Mouse (Mus musculus) C2C12 (cell line): ENCODE data around the gene Cntnap5a. TPM values are rescaled to one million over a fixed set of nuclear protein-coding genes. Genes with fewer than 3 reads are reported as not detected.

ENCODE experiments used
- H3K27me3 ChIP-seq: one replicate; pipeline ENCODE4 v1.6.1; 2011; ENCODE audit not compliant: control insufficient read depth, insufficient read depth, insufficient read length
- H3K36me3 ChIP-seq: one replicate; pipeline ENCODE4 v1.6.1; 2011; ENCODE audit not compliant: control insufficient read depth, insufficient read depth
- H3K4me3 ChIP-seq: one replicate; pipeline ENCODE4 v1.5.1; 2011; ENCODE audit warnings: mild to moderate bottlenecking, control low read depth; ENCODE audit not compliant: poor library complexity, insufficient read depth, severe bottlenecking
- H3K79me2 ChIP-seq: one replicate; pipeline ENCODE4 v1.6.1; 2011; ENCODE audit not compliant: control insufficient read depth, insufficient read depth
- H3K79me3 ChIP-seq: one replicate; pipeline ENCODE4 v1.6.1; 2011; ENCODE audit warnings: low read depth, control low read depth
- H3ac ChIP-seq: one replicate; pipeline ENCODE3; 2011; ENCODE audit warnings: low read depth; ENCODE audit not compliant: control insufficient read depth, insufficient read length
- CEBPB ChIP-seq: IDR thresholded peaks from one replicate; pipeline ENCODE4 v1.6.1; 2011; ENCODE audit warnings: low read depth, mild to moderate bottlenecking, control low read depth, moderate library complexity
- CTCF ChIP-seq: IDR thresholded peaks from one replicate; pipeline ENCODE4 v1.5.1; 2011; ENCODE audit not compliant: control insufficient read depth, insufficient read depth, insufficient read length
- FOSL1 ChIP-seq: IDR thresholded peaks from one replicate; pipeline ENCODE4 v1.8.0; 2011; ENCODE audit warnings: mild to moderate bottlenecking, low read length; ENCODE audit not compliant: poor library complexity, insufficient read depth, severe bottlenecking
- MAX ChIP-seq: IDR thresholded peaks from one replicate; pipeline ENCODE4 v1.6.1; 2011; ENCODE audit warnings: mild to moderate bottlenecking, control low read depth
- MYOD1 ChIP-seq: IDR thresholded peaks from one replicate; pipeline ENCODE4 v1.6.1; 2011; ENCODE audit warnings: low read depth; ENCODE audit not compliant: control insufficient read depth, insufficient read length
- MYOG ChIP-seq: IDR thresholded peaks from one replicate; pipeline ENCODE4 v1.6.1; 2011; ENCODE audit not compliant: control insufficient read depth, insufficient read length; ENCODE audit errors: extremely low read depth
- USF1 ChIP-seq: IDR thresholded peaks from one replicate; pipeline ENCODE4 v1.6.1; 2011; ENCODE audit warnings: low read depth, mild to moderate bottlenecking, control low read depth, moderate library complexity
- polyA plus RNA-seq: library from polyadenylated mRNA; unstranded; fragments of >200 nt; fragmentation: generic; extraction: Trizol; gene quantifications from one replicate; pipeline ENCODE4 v1.2.1, GENCODE M21; 2012; ENCODE audit warnings: missing spikeins

Cntnap5a gene
- polyA plus RNA-seq, 1 experiment = 0.06 TPM

GRCm38 (mm10) chr1:116015768-116016167 lies 331.2 kb downstream of the Cntnap5a start:
- Histone ChIP-seq H3K36me3 (no peaks in the 10 kb centered on the region), H3K27me3 (no peaks in the 10 kb centered on the region), H3ac (no peak overlapping the region), H3K4me3 (no peak overlapping the region), H3K79me2 (no peaks in the 10 kb centered on the region), H3K79me3 (no peaks in the 10 kb centered on the region)
- no peak for TF ChIP-seq CEBPB
- TF ChIP-seq USF1 = no peak
- TF ChIP-seq MYOG = no peak
- no peak for TF ChIP-seq MYOD1
- no peak for TF ChIP-seq MAX
- no peak for TF ChIP-seq FOSL1
- TF ChIP-seq CTCF = no peak

GRCm38 (mm10) chr1:116029653-116030052 lies 345.1 kb downstream of the Cntnap5a start:
- Histone ChIP-seq H3K4me3 (no peak overlapping the region), H3K79me2 (no peaks in the 10 kb centered on the region), H3K27me3 (no peaks in the 10 kb centered on the region), H3K79me3 (no peaks in the 10 kb centered on the region), H3K36me3 (no peaks in the 10 kb centered on the region), H3ac (no peak overlapping the region)
- no peak for TF ChIP-seq MYOD1
- TF ChIP-seq USF1 = no peak
- TF ChIP-seq CTCF = no peak
- no peak for TF ChIP-seq MYOG
- no peak for TF ChIP-seq CEBPB
- no peak for TF ChIP-seq FOSL1
- no peak for TF ChIP-seq MAX

- Histone ChIP-seq H3K27me3 (no peaks in the 10 kb centered on the region), H3K36me3 (no peaks in the 10 kb centered on the region), H3K4me3 (no peak overlapping the region), H3K79me3 (no peaks in the 10 kb centered on the region), H3ac (no peak overlapping the region), H3K79me2 (no peaks in the 10 kb centered on the region)
- TF ChIP-seq MYOG (no peak), CEBPB (no peak), FOSL1 (no peak), MAX (no peak), USF1 (no peak), MYOD1 (no peak), CTCF (no peak)
These were observed 351.3 kb downstream of the Cntnap5a start for GRCm38 (mm10) chr1:116035897-116036296.

GRCm38 (mm10) chr1:116036894-116037293 lies 352.3 kb downstream of the Cntnap5a start:
- no peak overlapping the region for H3ac ChIP-seq
- H3K27me3 ChIP-seq = no peaks in the 10 kb centered on the region
- TF ChIP-seq MYOD1 = no peak
- no peak for TF ChIP-seq MYOG
- TF ChIP-seq CTCF = no peak
- TF ChIP-seq USF1 = no peak
- no peak for TF ChIP-seq FOSL1
- no peak for TF ChIP-seq MAX
- no peaks in the 10 kb centered on the region for H3K36me3 ChIP-seq
- no peaks in the 10 kb centered on the region for H3K79me3 ChIP-seq
- H3K79me2 ChIP-seq = no peaks in the 10 kb centered on the region
- H3K4me3 ChIP-seq = no peak overlapping the region

GRCm38 (mm10) chr1:116044083-116044482 lies 359.5 kb downstream of the Cntnap5a start:
- Histone ChIP-seq H3K79me2 (no peaks in the 10 kb centered on the region), H3K36me3 (no peaks in the 10 kb centered on the region), H3ac (no peak overlapping the region), H3K4me3 (no peak overlapping the region), H3K79me3 (no peaks in the 10 kb centered on the region), H3K27me3 (no peaks in the 10 kb centered on the region)
- no peak for TF ChIP-seq MAX
- TF ChIP-seq CEBPB = no peak
- TF ChIP-seq MYOG = no peak
- no peak for TF ChIP-seq FOSL1
- no peak for TF ChIP-seq MYOD1
- no peak for TF ChIP-seq CTCF
- no peak for TF ChIP-seq USF1
